Mouse (Mus musculus) ES-Bruce4 (cell line): ENCODE results near the gene Nfs1. TPM values are rescaled to one million over a fixed set of nuclear protein-coding genes. Genes with fewer than 3 reads are reported as not detected.

Source experiments
- H3K27ac ChIP-seq: 2 replicates; pipeline ENCODE4 v1.5.1; 2012; ENCODE audit warnings: low read length, inconsistent platforms; ENCODE audit not compliant: insufficient read depth
- H3K27me3 ChIP-seq: 2 replicates; pipeline ENCODE4 v1.6.1; 2012; ENCODE audit warnings: mild to moderate bottlenecking, low read length, inconsistent platforms; ENCODE audit not compliant: control insufficient read depth, poor library complexity, insufficient read depth, severe bottlenecking
- H3K36me3 ChIP-seq: 2 replicates; pipeline ENCODE4 v1.6.1; 2012; ENCODE audit warnings: inconsistent platforms, mild to moderate bottlenecking, low read length, moderate library complexity; ENCODE audit not compliant: control insufficient read depth, poor library complexity, insufficient read depth, severe bottlenecking
- H3K4me1 ChIP-seq: one replicate; pipeline ENCODE4 v1.8.1; 2011; ENCODE audit warnings: low read length; ENCODE audit not compliant: control insufficient read depth, insufficient read depth
- H3K4me3 ChIP-seq: 2 replicates; pipeline ENCODE4 v1.5.1; 2011; ENCODE audit warnings: low read depth, mild to moderate bottlenecking, low read length
- H3K9ac ChIP-seq: 2 replicates; pipeline ENCODE4 v1.6.1; 2012; ENCODE audit warnings: low read depth, mild to moderate bottlenecking, inconsistent platforms; ENCODE audit not compliant: poor library complexity, severe bottlenecking
- H3K9me3 ChIP-seq: replicated peaks from 2 replicates; pipeline ENCODE4 v1.6.1; 2012; ENCODE audit warnings: mild to moderate bottlenecking, low read length, inconsistent platforms; ENCODE audit not compliant: control insufficient read depth, poor library complexity, insufficient read depth, severe bottlenecking
- CTCF ChIP-seq: IDR thresholded peaks from one replicate; pipeline ENCODE4 v1.8.1; 2011; ENCODE audit warnings: low read depth, low read length
- EP300 ChIP-seq: IDR thresholded peaks from 2 replicates; pipeline ENCODE4 v1.6.1; 2011; ENCODE audit warnings: low read depth, low read length; ENCODE audit not compliant: insufficient read depth
- POLR2A ChIP-seq: IDR thresholded peaks from one replicate; pipeline ENCODE4 v1.8.1; 2011; ENCODE audit warnings: low read length; ENCODE audit not compliant: insufficient read depth
- polyA plus RNA-seq: library from polyadenylated mRNA; stranded (reverse); fragments of >200 nt; gene quantifications from 2 replicates; pipeline ENCODE4 v1.2.4, GENCODE M21; 2011; ENCODE audit warnings: low read depth; ENCODE audit not compliant: missing spikeins, insufficient read depth, insufficient read length

Nfs1 gene
- polyA plus RNA-seq, 1 experiment = 35.8 TPM

GRCm38 (mm10) chr2:156181592-156181991 is 37.6 kb upstream of the Nfs1 start:
- Histone ChIP-seq H3K9me3 (no peaks in the 10 kb centered on the region), H3K4me3 (no peak overlapping the region), H3K36me3 (peaks cover 19% of the 10 kb centered on the region), H3K9ac (no peak overlapping the region), H3K4me1 (no peaks in the 10 kb centered on the region), H3K27ac (no peak overlapping the region), H3K27me3 (no peaks in the 10 kb centered on the region)
- TF ChIP-seq EP300 = no peak
- TF ChIP-seq CTCF = no peak
- no peak for TF ChIP-seq POLR2A

- H3K9ac ChIP-seq = peak overlapping the region; percentile 84
- peak overlapping the region; percentile 44; the same call in 1 of the 2 replicates for H3K27ac ChIP-seq
- no peaks in the 10 kb centered on the region for H3K4me1 ChIP-seq
- no peaks in the 10 kb centered on the region for H3K27me3 ChIP-seq
- peaks cover 25% of the 10 kb centered on the region for H3K36me3 ChIP-seq
- H3K4me3 ChIP-seq = peak overlapping the region; percentile 83
- no peaks in the 10 kb centered on the region for H3K9me3 ChIP-seq
- no peak for TF ChIP-seq POLR2A
- no peak for TF ChIP-seq EP300
- no peak for TF ChIP-seq CTCF
Measured at GRCm38 (mm10) chr2:156180824-156181590, 37.0 kb upstream of the Nfs1 start.

DNA sequence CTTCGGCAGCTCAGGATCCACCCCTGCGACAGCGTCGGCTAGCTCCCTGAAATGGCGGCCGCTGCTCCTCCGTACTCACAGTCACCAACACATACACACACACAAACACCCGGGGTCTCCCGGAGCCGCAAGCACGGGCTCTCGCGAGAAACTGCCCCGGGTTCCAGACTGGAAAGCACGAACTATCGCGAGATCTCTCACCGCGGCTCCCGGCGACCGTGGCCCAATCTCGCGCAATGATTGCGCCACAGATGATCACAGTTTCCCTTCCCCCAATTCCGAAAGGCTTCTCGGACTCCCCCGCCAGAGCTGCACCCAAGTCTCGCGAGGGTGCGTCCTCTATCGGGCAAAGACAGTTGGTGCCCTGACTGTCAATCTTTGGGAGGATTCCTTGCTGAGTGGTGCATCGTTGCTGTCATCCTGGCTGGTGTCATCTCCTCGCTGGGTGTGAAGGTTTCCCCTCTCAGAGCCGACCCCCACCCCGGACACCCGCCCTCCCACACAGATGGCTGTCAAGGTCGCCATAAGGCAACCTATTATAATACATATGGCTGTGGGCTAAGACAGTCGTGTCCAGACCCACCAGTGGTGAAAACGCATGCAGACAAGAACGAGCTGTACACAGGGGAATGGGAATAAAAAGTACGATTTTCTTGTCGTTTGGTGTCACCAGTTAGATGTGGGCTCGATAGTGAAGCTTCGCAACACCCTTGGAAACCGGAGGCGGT is 36.3 kb upstream of the Nfs1 start, which contains the start of gene Rbm39:
Gene Rbm39, minus strand, starts transcription at position 145 of the 728 bp plus-strand sequence.
- Histone ChIP-seq H3K36me3 (peaks cover 32% of the 10 kb centered on the region), H3K27me3 (no peaks in the 10 kb centered on the region), H3K9ac (peak within 1 kb of the TSS; percentile 97), H3K9me3 (no peaks in the 10 kb centered on the region), H3K4me1 (no peaks in the 10 kb centered on the region), H3K4me3 (peak within 1 kb of the TSS; percentile 89), H3K27ac (peak within 1 kb of the TSS; percentile 74)
- TF ChIP-seq POLR2A = peak; percentile 65
- TF ChIP-seq CTCF = no peak

GRCm38 (mm10) chr2:156179796-156180093 is 35.8 kb upstream of the Nfs1 start:
- Histone ChIP-seq H3K36me3 (peaks cover 37% of the 10 kb centered on the region), H3K27ac (peak overlapping the region; percentile 74), H3K27me3 (no peaks in the 10 kb centered on the region), H3K4me3 (peak overlapping the region; percentile 89), H3K9me3 (no peaks in the 10 kb centered on the region), H3K9ac (peak overlapping the region; percentile 97), H3K4me1 (no peaks in the 10 kb centered on the region)
- no peak for TF ChIP-seq EP300
- no peak for TF ChIP-seq CTCF
- TF ChIP-seq POLR2A = no peak

DNA sequence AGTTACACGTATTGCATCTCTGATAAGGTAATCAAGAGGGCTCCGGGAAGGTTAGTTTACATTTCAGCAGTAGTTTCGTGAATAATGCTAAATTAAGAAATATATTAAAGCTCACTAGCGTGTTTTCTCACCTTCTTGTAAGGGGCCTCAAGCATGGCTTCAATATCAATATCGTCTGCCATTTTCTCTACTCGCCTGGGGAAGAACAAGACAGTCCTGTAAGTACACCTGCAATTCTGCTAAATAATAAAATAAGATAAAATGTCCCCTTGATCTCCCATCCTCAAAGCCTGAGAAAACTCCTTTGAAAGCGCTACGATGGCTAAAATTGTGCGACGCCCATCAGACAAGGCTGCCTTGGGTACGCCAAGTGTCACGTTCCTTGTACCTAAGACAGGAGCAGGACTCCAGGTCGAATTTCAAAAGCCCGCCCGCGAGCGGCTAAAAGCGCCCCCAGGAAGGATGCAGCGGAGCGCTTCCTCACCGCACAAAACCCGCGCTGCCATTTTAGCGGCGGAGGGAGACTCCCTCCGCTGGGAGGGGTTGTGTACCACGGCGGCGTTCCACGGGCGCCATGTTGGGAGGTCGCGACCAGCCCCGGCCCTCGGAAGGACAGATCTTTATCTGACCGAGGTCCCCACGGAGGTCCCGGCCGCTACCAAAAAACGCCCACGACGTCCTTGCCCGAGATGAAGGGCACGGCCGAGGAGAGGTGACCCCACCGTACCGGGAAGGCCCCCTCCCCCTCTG is 35.2 kb upstream of the Nfs1 start:
- H3K36me3 ChIP-seq = peaks cover 42% of the 10 kb centered on the region
- H3K27ac ChIP-seq = peak overlapping the region; percentile 74
- peak overlapping the region; percentile 97 for H3K9ac ChIP-seq
- TF ChIP-seq CTCF (no peak), EP300 (0 out of 2 replicates have a peak, but pooled peaks have one; percentile 6)
- no peaks in the 10 kb centered on the region for H3K27me3 ChIP-seq
- peak overlapping the region; percentile 89 for H3K4me3 ChIP-seq
- no peaks in the 10 kb centered on the region for H3K4me1 ChIP-seq
- H3K9me3 ChIP-seq = no peaks in the 10 kb centered on the region
